Mouse (Mus musculus) adrenal gland, adult (tissue): ENCODE results near the gene Bean1.

Source experiments
- DNase-seq, 2 experiments: peaks; one replicate each; pipeline ENCODE4 v3.0.0; 2022 to 2023; ENCODE audit warnings: low spot score in 1 of 2; ENCODE audit not compliant: inconsistent age in 2 of 2

Bean1 gene

DNA sequence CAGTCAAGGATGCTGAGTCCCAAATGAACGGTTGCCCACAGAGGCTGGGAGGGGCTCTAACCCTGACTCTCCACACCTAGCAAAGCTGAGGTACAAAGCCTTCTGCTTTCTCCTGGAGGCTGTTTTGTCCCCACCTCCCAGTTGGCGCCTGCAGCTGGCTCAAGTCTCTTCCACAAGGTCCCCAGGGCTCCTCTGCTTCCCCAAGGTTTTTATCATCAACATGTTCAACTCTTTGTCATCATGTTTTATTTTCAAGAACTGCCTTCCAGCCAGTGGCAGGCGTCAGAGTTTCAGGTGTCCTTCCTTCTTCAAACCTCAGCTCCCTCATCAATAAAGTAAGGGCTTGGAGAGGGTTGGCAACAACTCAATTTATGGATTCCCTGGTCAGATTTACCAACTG, 781 bp upstream of the Bean1 start:
- DNase-seq, result no peak

DNA sequence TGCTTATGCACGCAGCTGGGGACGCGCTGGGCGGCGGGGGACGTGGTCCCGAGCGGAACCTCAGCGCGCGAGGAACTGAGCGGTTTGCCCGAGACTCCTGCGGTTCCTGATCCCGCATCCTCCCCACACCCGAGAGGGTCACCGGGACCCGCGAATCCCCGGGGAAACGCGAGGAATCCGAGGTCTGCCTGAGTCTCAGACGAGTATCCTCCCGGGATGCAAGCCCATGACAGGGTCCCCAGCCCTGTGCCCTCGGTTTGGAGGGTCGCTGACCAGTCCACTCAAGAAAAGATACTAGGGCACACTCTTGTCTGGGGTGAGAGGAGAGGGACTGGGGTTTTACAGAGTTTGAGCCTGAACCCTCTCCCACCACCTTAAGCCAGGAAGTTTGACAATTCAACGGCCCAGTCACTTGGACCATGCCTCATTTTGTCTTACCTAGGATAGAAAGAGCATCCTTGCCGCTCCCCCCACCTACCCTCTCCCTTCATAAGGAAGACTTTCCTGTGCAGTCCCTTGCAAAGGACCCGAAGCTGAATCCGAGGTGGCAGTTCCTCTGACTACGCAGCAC, 893 bp downstream of the Bean1 start:
- no peak for DNase-seq

- DNase-seq, result no peak
These were observed 2.2 kb downstream of the Bean1 start for GRCm38 (mm10) chr8:104172420-104172819.

GRCm38 (mm10) chr8:104175848-104176527, 5.7 kb downstream of the Bean1 start:
- DNase-seq, result no peak

DNA sequence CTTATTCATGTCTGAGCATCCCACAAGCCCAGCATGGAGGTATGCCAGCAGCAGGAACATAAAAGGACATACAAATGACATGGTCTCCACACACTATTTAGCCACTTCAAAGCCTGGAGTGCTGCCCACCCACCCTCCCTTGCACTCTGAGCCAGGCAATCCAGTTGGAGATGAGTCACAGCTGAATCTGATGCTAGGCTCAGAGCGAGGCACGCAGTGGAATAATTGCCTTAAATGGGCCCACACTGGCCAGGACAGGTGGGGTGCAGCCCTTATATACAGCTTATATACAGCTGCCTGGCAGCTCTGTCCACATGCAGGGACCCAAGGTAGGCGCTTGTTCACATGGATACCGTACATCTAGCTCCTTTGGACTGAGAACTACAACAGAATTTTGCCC, 6.8 kb downstream of the Bean1 start:
- DNase-seq, result no peak

DNA sequence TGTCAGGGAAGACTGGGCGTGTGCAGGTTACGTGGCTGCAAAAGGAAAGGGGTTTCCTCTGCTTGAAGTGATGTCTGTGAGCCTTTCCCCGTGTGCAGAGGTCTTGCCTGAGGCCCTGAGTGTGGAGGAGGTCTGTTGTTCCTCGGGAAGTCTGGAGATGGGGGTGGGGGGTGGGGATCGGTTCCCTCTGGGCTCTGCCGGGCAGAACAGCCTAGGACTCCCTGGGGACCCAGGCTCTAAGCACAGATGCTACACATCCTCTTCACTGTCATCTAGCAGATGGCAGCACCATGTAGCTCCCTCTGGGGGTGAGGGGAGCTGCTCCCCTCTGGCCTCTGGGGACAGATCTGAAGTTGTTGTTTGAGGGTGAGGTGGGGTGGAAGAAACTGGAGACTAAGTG, 14.7 kb downstream of the Bean1 start:
- DNase-seq, result no peak

DNA sequence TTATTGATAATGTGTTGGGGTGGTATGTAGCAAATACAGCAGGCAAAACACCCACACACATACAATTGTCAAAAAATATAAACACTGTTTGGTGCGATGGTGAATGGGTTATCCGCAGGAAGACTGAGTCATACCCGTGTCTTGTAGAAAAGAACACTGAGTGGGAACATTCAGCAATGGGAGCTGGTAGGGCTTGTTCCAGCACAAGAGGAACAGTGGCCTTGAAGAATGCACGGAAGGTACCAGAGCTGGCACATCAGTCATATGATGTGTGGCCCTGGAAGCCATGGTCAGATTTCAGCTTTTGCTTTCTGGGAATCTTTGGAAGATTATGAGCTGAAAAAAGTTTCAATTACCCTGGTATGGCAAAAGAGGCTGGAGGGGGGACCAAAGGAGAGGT, 16.6 kb downstream of the Bean1 start:
- DNase-seq, result peak in 1 of 2 experiments; percentile 63

DNA sequence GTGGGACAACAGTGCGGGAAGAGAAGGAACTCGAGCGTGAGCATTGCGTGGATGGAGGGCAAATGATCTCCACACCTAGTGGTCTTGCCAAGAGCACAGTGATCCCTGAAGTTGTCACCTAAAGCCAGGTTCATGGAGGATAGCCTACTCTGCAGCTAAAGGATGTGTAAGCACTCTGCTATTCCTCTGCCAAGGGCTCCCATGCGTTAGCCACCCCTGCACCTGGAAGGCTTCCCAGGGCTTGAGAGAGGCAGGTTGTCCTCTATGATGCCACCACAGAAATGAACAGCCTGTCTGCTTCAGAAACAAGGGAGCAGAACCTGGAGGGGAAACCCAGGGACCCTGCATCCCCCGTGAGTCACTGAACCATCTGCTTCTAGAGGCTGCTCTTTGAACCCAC, 17.4 kb downstream of the Bean1 start:
- DNase-seq, result no peak

DNA sequence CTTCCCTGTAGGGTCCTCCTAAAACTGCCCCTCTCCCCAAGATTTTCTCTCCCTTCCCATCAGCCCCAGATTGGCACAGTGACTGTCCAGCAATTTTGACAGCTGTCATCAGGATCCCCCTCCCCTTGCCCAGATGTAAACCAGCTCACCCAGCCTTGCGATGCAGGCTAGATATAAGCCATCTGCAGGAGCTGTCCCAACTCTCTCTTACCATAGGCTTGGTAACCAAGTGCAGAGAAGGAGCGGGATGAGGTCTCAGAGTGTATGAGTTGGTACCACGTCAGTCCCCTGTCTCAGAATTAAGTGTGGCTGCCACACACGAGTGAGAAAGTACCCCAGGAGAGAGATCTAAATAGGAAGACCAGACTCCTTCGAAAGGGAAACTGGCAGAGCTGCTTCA, 18.2 kb downstream of the Bean1 start:
- DNase-seq, result no peak

DNA sequence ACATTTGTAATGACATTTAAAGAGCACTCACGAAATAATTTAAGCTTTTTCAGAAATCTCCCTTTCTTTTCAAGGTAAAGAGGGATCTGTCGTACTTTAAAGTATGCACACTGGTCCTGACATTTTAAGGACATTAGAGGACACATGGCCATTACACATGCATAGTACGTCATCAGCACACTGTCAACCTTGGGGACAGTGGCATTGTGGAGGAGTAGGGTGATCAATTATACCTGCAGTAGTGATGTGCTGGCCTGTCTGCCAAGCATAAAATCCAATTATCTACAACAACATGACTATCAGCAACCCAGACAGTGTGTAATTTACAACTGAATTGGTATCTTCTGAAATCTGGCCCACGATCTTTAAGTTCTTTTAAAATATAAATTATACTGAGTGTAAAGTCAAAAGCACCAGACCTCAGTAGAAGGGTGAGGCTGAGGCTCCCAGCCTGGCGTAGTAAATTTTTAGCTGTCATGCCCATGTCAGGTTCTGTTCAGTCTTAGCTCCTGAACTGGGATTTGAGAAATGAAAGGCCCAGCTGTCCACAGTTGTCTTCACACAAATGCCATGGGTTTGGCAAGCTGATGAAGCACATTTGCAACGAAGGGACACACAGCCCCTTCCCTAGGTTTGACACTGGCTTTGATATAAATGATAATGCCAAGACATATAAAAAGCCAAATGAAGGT, 20.7 kb downstream of the Bean1 start:
- peak; percentile 58 to 86 for DNase-seq

DNA sequence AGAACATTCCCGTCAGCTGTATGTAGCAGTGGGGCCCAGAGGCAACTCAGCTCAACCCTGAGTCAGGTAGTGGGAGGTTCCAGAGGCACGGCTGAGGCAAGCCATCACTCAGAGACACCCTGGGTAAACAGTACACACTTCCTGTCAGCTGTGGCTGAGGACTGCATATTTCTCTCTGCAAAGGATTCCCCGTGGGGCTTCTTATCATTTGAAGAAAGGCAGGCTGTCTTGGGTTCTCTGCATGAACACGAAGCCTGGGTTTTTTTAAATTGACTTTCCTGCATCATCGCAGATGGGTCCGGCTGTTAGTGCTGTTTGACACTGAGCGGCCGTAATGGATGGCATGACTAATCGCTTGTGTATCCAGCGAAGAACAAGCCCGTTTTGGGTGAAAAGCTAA, 21.3 kb downstream of the Bean1 start:
- peak; percentile 62 to 88 for DNase-seq

GRCm38 (mm10) chr8:104199802-104200201, 29.6 kb downstream of the Bean1 start:
- no peak for DNase-seq

- DNase-seq, result no peak
These were observed 31.4 kb downstream of the Bean1 start for GRCm38 (mm10) chr8:104201622-104202021.

- DNase-seq, result no peak
These were observed 32.1 kb downstream of the Bean1 start for GRCm38 (mm10) chr8:104202320-104202719.

- peak in 1 of 2 experiments; percentile 50 for DNase-seq
These were observed 35.0 kb downstream of the Bean1 start for GRCm38 (mm10) chr8:104205292-104205691.

DNA sequence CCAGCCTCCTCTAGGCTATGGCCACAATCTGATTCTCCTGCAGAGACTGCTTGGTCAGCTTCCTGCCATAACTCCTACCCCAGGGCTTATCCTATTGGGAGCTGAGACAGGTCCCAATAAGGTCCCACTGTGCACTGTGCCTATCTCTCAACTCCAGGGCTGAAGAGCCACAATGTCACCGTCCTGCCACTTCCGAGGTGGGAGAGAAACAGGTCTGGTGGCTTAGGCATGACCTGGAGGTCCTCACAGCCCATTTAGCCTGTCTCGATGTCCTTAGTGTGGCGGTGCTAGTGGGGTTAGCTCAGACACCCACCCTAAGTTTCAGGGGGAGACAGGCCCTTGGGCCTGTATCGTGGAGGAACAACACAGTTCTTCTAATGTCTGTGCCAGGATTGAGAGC, 47.4 kb downstream of the Bean1 start:
- DNase-seq, result no peak

- peak; percentile 52 to 81 for DNase-seq
These were observed 48.8 kb downstream of the Bean1 start for GRCm38 (mm10) chr8:104219079-104219478.

DNA sequence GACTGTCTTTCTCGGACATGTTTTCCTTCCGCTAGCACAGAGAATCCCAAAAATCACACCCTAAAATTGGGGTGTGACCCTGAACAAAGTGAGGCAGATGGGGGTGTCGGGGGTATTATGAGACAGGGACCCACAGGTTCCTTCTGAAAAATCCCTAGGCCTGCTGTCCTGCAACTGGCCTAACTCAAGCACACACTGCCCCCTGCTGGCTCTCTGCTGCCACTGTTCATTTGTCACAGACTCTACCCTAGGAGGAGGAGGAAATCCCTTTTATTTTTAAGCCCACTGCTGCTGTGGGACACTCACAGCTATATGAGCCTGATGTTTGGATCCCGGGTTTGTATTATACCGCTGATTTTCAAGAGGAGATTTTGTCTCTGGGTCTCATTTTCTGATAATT, 49.6 kb downstream of the Bean1 start:
- peak; percentile 76 to 90 for DNase-seq

DNA sequence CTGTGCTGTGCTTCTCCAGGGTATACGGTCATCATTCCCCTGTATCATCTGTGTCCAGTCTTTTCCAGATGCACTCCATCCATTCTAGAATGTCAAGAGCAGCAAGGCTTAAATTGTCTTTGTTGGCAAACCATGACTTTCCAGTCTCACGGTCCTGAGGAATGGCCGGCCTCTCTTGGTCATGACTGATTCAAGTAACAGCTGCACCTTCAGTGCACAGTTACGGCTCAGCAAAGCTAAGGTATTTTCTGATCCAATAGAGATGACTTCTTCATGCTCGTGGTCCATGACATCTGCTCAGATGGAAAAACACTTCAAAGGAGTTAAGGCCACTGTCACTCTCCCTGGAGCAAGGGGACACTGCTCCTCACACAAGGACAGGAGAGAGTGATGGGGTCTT, 56.8 kb downstream of the Bean1 start:
- DNase-seq, result no peak

- no peak for DNase-seq
These were observed 60.1 kb downstream of the Bean1 start for GRCm38 (mm10) chr8:104230377-104230776.

DNA sequence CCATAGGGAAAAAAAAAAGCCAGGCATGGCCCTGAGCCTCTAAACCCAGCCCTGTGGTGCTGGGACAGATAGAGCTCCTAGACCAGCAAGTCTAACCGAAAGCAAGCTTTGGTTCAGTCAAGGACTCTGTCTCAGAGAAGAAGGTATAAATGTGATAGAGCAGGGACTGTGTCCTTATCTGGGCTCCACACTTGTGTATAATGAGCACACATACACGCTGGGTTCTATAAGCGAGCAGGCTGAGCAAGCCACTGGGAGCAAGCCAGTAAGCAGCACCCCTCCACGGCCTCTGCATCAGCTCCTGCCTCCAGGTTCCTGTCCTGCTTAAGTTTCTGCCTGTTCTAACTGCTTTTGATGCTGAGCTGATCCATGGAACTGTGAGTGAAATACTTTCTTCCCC, 61.8 kb downstream of the Bean1 start:
- DNase-seq, result no peak

DNA sequence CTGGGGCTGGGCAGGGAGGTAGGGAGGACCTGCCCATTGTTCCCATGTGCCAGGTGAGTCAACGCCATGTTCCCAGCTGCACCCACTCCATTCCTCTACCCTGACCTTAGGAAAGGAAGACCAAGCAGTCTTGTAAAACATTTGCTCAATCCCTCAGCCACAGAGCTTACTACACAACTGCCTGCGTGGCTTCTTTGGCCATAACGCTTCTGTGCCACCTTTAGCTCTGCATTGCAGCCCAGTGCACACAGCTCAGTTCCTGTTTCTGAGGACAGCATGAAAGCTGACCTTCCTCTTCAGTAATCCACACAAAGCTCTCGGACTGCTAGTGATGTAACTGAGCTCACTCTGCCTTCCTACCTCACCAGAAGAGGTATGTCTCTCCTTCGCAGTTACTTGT, 62.7 kb downstream of the Bean1 start:
- no peak for DNase-seq
